Mouse (Mus musculus) brain, embryonic 14.5 days (tissue): Measurements from ENCODE around the gene Klf13.

Experiments
- CTCF ChIP-seq: fragments of 200-500 bp; IDR thresholded peaks from 2 replicates; pipeline ENCODE4 v1.5.1; 2012; ENCODE audit warnings: inconsistent platforms, mild to moderate bottlenecking, moderate library complexity, borderline replicate concordance; ENCODE audit not compliant: insufficient read depth, insufficient read length; ENCODE audit errors: extremely low read depth
- POLR2A ChIP-seq: fragments of 200-500 bp; IDR thresholded peaks from 2 replicates; pipeline ENCODE4 v1.6.1; 2012; ENCODE audit warnings: mild to moderate bottlenecking, inconsistent platforms, borderline replicate concordance; ENCODE audit not compliant: poor library complexity, insufficient read depth, insufficient read length, severe bottlenecking; ENCODE audit errors: extremely low read depth

GRCm38 (mm10) chr7:63902604-63903210 lies 36.0 kb downstream of the Klf13 start:
- TF ChIP-seq CTCF (no peak), POLR2A (no peak)
